Mouse (Mus musculus) lung, embryonic 15.5 days (tissue): ENCODE results near the gene Galnt18. TPM values are rescaled to one million over a fixed set of nuclear protein-coding genes. Genes with fewer than 3 reads are reported as not detected.

Experiments used
- ATAC-seq: fragments of 200-750 bp; cut with Nextera tagmentation; 2 replicates; pipeline ENCODE4 v1.8.0; 2017; ENCODE audit warnings: moderate number of reproducible peaks, borderline replicate concordance; ENCODE audit not compliant: low FRiP score, low TSS enrichment; ENCODE audit errors: extremely low read depth
- H3K27ac ChIP-seq: fragments of 300-500 bp; sonication (generic); 2 replicates; pipeline ENCODE4 v1.5.1; 2015; ENCODE audit warnings: moderate library complexity, mild to moderate bottlenecking, inconsistent platforms
- H3K27me3 ChIP-seq: fragments of 300-500 bp; sonication (generic); 2 replicates; pipeline ENCODE4 v1.6.1; 2015; ENCODE audit warnings: inconsistent platforms
- H3K36me3 ChIP-seq: fragments of 300-500 bp; sonication (generic); 2 replicates; pipeline ENCODE4 v1.6.1; 2015; ENCODE audit warnings: inconsistent platforms
- H3K4me1 ChIP-seq: fragments of 300-500 bp; sonication (generic); 2 replicates; pipeline ENCODE4 v1.6.1; 2015; ENCODE audit warnings: inconsistent platforms
- H3K4me2 ChIP-seq: fragments of 300-500 bp; sonication (generic); 2 replicates; pipeline ENCODE4 v1.6.1; 2015; ENCODE audit warnings: inconsistent platforms, mild to moderate bottlenecking, moderate library complexity
- H3K4me3 ChIP-seq: fragments of 300-500 bp; sonication (generic); 2 replicates; pipeline ENCODE4 v1.5.1; 2015; ENCODE audit warnings: mild to moderate bottlenecking, inconsistent platforms
- H3K9ac ChIP-seq: fragments of 300-500 bp; sonication (generic); 2 replicates; pipeline ENCODE4 v1.6.1; 2015; ENCODE audit warnings: inconsistent platforms
- H3K9me3 ChIP-seq: fragments of 300-500 bp; sonication (generic); 2 replicates; pipeline ENCODE4 v1.6.1; 2016; ENCODE audit warnings: inconsistent platforms
- WGBS: fragments of 180-500 bp; shearing (Covaris S2); methylation state at CpG from one replicate; pipeline ENCODE4 v1.1.7; 2015; 5-methylcytosine and 5-hydroxymethylcytosine counted together
- microRNA-seq: library from miRNA; unstranded; fragments of <30 nt; microRNA quantifications from one replicate; pipeline ENCODE4, GENCODE M21; 2016
- polyA plus RNA-seq: library from polyadenylated mRNA; unstranded; fragments of >200 nt; fragmentation: Nextera tagmentation; extraction: Ambion mirVana; gene quantifications from 2 replicates; pipeline ENCODE4 v1.2.1, GENCODE M21; 2015

Galnt18 gene
- polyA plus RNA-seq, 1 experiment from 2014 or later = 38.2 TPM

GRCm38 (mm10) chr7:111433173-111433572, 346.6 kb downstream of the Galnt18 start:
- no peak overlapping the region for H3K9ac ChIP-seq
- H3K4me3 ChIP-seq = no peak overlapping the region
- H3K36me3 ChIP-seq = no peaks in the 10 kb centered on the region
- no peaks in the 10 kb centered on the region for H3K4me1 ChIP-seq
- 50% methylated on average over 2 of the region's 2 CpGs for WGBS
- no peaks in the 10 kb centered on the region for H3K27me3 ChIP-seq
- no peak overlapping the region for H3K27ac ChIP-seq
- no peak overlapping the region for H3K4me2 ChIP-seq
- no peak for ATAC-seq
- H3K9me3 ChIP-seq = no peaks in the 10 kb centered on the region

GRCm38 (mm10) chr7:111427392-111427791, 352.4 kb downstream of the Galnt18 start:
- H3K4me3 ChIP-seq = no peak overlapping the region
- no peak overlapping the region for H3K9ac ChIP-seq
- no peaks in the 10 kb centered on the region for H3K27me3 ChIP-seq
- no peak overlapping the region for H3K4me2 ChIP-seq
- no peaks in the 10 kb centered on the region for H3K4me1 ChIP-seq
- ATAC-seq = no peak
- 86% methylated on average over 1 of the region's 1 CpGs for WGBS
- H3K36me3 ChIP-seq = no peaks in the 10 kb centered on the region
- no peak overlapping the region for H3K27ac ChIP-seq
- no peaks in the 10 kb centered on the region for H3K9me3 ChIP-seq

Small RNA genes lying within 50 kb of the gene (microRNA-seq; reads per million reads assigned to microRNA genes)
- not detected for gene Gm25787

Other genes with a start within 250 kb of the Galnt18 start
- 66.6 and 68.9 TPM in 2 replicates for gene Usp47, start 243.5 kb upstream of the Galnt18 start, polyA plus RNA-seq